Mouse (Mus musculus): ENCODE data around the gene Pecam1. TPM values are rescaled to one million over a fixed set of nuclear protein-coding genes. Genes with fewer than 3 reads are reported as not detected.
"Not testable (repeated sequence)": the region's sequence is repeated elsewhere in the genome, so short reads cannot be mapped to it uniquely, and the experiment has no call there.

Gene Pecam1
- total RNA-seq, 2 experiments from 2014 or later, result 123 to 126 TPM

DNA sequence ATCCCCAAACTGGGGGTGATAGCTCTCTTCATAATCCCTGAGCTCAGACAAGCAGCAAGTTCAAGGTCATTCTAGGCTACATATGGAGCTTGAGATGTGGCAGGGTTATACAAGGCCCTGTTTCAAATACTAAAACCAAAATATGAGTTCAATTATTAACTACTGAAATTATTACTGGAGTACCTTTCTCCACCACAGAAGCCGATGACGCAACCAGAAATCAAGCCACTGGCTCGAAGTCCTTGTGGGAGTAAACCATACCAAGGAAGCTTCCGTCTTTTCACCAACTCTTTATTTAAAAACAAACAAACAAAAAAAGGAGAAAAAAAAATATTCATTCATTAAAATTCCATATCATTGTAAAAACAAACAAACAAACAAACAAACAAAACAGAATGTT is 26.5 kb upstream of the Pecam1 start:
- no peak for DNase-seq (ENCODE audit: low spot score in 2 of 2)

DNA sequence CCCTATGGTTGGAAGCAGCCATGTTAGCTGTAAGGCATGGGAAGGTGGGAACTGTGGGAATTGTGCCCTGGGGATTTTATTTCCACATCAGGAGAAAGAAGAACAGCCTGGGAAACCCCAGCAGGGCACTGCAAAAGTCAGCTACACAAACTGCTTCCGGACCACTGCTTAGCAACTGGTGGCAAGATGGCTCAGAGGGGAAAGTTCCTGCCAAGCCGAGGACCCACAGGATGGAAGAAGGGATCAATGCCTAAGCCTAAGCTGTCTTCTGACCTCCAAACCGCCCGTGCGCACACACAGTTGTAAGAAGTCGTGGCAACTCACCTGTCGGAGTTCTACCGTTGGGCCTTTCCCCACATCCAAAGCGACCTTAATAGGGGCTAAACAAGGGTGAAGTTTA is 22.6 kb upstream of the Pecam1 start:
- DNase-seq (ENCODE audit: low spot score in 2 of 2), result no peak

DNA sequence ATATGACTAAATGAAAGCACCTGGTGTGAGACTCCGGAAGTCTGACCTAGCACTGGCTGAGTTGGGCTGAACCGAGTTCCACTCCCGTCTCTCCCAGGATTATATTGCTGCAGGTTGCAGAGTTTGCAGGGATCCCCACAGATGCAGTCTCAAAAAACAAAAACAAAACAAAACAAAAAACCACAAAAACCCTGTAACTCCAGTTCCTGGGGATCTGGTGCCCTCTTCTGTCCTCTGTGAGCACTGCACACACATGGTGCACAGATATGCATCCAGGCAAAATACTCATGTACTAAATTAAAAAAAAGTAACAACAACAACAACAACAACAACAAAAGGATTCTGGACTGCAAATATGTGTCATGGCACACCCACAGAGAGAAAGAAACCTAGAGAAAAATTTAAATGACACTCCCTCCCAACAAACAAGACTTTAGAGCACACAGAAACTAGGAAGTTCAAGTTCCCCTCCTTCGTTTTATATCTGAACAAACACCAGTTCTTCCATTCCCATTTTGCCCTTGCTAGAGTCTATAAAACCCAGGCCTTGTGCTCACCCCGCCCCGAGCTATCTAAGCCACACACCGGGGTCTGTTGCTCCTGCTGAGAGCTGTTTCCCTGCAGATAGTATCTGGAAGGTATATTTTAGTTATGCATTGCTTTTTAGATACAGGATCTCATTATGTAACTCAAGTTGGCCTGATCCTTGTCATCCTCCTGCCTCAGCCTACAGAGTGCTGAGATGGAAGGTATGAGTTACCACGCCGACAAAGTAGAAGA is 20.0 kb upstream of the Pecam1 start:
- DNase-seq (ENCODE audit: low spot score in 2 of 2), result no peak

- DNase-seq (ENCODE audit: low spot score in 2 of 2), result no peak
These were observed 17.1 kb upstream of the Pecam1 start for GRCm38 (mm10) chr11:106767516-106767915.

- no peak for DNase-seq (ENCODE audit: low spot score in 2 of 2)
These were observed 16.3 kb upstream of the Pecam1 start for GRCm38 (mm10) chr11:106766611-106767162.

GRCm38 (mm10) chr11:106762800-106763185 is 12.4 kb upstream of the Pecam1 start:
- no peak for DNase-seq (ENCODE audit: low spot score in 2 of 2)

DNA sequence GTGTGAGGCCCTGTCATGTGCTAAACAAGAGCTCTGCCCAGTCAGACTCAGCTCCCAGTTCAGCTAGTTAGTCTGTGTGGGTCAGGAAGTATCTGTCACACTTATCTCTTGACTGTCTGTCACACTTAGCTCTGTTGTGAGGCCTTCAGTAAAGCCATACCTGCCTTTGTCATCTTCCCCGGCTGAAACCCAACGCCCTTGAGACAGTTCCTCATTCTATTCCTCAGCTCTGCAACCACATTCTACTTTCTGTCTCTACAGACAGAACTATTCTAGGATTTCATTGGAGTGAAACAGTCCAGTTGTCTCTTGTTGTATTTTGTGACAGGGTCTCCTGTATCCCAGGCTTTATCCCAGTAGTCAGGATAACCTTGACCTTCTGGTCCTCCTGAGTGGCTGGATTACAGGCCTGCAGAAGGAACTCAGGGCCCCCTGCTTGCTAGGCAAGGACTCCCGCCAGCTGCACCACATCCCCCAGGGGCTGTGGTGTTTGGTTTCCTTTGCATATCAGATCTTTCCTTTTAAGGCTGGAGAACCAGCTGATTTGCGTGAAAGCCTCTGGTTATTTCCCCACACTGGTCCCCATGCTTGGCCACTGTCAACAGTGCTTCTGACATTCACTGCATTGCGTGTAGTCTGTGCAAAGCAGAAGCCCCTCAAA is 11.8 kb upstream of the Pecam1 start:
- DNase-seq (ENCODE audit: low spot score in 2 of 2), result peak in 1 of 2 experiments; percentile 33

- no peak for DNase-seq (ENCODE audit: low spot score in 2 of 2)
These were observed 10.1 kb upstream of the Pecam1 start for GRCm38 (mm10) chr11:106760511-106760910.

GRCm38 (mm10) chr11:106759028-106759427 is 8.6 kb upstream of the Pecam1 start:
- no peak for DNase-seq (ENCODE audit: low spot score in 2 of 2)

- no peak for DNase-seq (ENCODE audit: low spot score in 2 of 2)
These were observed 5.2 kb upstream of the Pecam1 start for GRCm38 (mm10) chr11:106755583-106755982.

- DNase-seq (ENCODE audit: low spot score in 2 of 2), result no peak
These were observed 2.9 kb upstream of the Pecam1 start for GRCm38 (mm10) chr11:106753314-106753713.

GRCm38 (mm10) chr11:106752103-106752502 is 1.7 kb upstream of the Pecam1 start:
- no peak for DNase-seq (ENCODE audit: low spot score in 2 of 2)

DNA sequence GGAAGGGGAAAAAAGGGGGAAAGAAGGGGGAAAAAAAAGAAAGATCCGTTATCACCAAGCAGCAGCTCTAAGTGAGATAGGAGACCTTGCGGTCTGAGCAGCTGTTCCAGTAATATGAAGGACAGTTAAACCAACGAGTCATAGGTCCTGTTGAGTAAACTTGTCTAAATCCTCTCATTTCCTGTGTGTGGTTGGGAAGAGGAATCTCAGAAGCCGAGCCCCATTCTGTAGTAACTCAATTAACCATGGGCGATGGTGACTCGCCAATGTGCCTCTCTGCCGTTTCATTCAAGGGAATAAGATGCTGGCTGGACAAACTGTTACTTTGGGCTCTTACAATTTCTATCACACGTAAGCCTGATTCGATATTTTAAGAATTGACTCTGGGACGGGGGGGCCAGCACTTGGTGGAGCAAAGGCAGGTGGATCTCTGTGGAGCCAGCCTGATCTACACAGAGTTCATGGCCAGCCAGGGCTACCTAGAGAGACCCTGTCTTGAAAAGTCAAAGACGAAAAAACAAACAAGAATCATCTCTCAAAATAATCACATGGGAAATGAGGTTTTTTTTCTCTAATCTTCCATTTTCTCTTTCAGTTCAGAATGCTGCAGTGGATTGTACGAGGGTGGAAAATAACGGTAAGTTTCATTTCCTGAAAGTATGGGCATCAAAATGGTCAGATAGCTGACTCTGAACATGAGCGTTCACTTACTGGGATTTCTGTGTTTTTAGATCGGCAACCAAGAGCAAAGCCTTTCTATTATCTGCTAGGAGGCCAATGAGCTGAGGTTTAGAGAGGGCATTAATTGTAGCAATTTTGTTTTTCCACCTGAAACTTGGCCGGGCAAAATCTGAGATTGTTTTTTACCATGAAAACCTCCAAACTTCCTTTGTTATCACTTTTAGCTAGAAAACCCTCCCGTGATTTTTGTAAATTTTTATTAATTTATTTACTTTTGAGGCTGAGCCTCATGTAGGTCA is 901 bp upstream of the Pecam1 start, which contains the start of gene Milr1:
TSS of gene Milr1 (plus strand) at position 188 of the 980 bp plus-strand sequence.
- no peak for DNase-seq (ENCODE audit: low spot score in 2 of 2)

- DNase-seq (ENCODE audit: low spot score in 2 of 2), result not testable (repeated sequence)
These were observed 789 bp downstream of the Pecam1 start for GRCm38 (mm10) chr11:106749557-106750120.

DNA sequence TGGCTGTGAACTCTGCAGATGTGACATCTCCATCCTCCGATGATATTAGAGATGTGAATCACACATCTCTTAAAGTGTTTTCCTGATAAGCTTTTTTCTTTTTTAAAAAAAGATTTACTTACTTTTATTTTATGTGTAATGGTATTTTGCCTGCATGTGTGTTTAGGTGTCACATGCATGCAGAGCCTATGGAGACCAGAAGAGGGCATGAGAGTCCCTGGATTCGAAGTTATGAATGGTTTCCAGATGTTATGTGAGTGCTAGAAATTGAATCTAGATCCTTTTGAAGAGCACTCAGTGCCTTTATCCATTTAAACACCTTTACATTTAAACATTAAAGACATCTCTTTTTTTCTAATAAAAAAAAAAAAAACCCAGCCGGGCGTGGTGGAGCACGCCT is 5.5 kb downstream of the Pecam1 start:
- no peak for DNase-seq (ENCODE audit: low spot score in 2 of 2)

DNA sequence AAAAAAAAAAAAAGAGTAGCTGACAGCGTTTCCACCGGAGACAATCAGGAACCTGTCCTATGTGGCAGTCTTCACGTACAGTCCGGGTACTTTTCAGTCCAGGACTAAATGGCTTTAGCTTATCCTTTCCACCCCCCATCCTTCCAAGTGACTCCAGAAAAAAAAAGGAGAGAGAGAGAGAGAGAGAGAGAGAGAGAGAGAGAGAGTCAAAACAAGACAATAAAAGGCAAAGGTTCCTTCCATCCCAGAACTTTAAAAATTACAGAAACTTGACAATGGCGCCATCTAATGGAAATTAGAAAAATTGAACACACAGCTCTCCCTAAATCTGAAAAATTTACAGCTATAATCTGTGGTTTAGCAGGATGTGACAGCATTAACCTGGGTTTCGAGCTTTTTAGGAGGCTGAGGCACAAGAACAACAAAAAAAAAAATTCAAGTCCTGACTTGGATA is 8.0 kb downstream of the Pecam1 start:
- no peak for DNase-seq (ENCODE audit: low spot score in 2 of 2)

- DNase-seq (ENCODE audit: low spot score in 2 of 2), result no peak
These were observed 8.6 kb downstream of the Pecam1 start for GRCm38 (mm10) chr11:106741826-106742225.

- DNase-seq (ENCODE audit: low spot score in 2 of 2), result no peak
These were observed 9.2 kb downstream of the Pecam1 start for GRCm38 (mm10) chr11:106741232-106741631.

DNA sequence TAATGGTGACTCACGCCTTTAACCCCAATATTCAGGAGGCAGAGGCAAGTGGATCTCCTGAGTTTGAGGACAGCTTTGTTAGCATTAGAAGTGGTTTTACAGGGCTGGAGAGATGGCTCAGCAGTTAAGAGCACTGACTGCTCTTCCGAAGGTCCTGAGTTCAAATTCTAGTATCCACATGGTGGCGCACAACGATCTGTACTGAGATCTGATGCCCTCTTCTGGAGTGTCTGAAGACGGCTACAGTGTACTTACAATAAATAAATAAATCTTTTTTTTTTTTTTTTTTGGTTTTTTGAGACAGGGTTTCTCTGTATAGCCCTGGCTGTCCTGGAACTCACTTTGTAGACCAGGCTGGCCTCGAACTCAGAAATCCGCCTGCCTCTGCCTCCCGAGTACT is 9.7 kb downstream of the Pecam1 start:
- DNase-seq (ENCODE audit: low spot score in 2 of 2), result not testable (repeated sequence)

- no peak for DNase-seq (ENCODE audit: low spot score in 2 of 2)
These were observed 11.3 kb downstream of the Pecam1 start for GRCm38 (mm10) chr11:106739116-106739515.

DNA sequence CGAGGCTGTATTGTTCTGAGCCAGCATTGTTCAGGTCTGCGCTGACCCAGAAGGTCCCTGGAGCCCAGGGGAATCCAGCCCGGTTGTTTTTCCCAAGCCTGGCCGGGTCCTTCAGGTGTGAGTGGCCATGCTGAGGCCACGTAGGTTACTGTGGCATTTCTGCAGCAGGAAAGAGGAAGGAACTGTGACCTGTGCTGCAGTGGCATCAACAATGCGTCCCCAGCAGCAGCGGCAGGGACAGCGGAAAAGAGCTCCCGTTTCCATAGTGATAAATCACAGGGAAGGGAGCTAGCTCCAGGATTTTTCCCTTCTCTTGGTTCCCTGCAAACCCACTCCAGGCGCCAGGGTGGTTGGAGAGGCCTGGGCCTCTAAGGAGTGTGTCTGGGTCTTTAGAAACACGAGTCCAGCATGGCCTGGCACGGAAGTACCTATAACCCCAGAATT is 13.2 kb downstream of the Pecam1 start:
- DNase-seq (ENCODE audit: low spot score in 2 of 2), result no peak
